Mouse (Mus musculus) kidney, adult 11 months (tissue): ENCODE results near the gene Cys1.
"Not testable (repeated sequence)": the region's sequence is repeated elsewhere in the genome, so short reads cannot be mapped to it uniquely, and the experiment has no call there.

Experiments used
- DNase-seq: peaks from one replicate; pipeline ENCODE4 v3.0.0; 2022

The Cys1 gene

GRCm38 (mm10) chr12:24644125-24644571, 37.5 kb downstream of the Cys1 start:
- DNase-seq: no peak

GRCm38 (mm10) chr12:24642370-24642802, 39.2 kb downstream of the Cys1 start:
- peak; percentile 90 for DNase-seq

- DNase-seq: not testable (repeated sequence)
These were observed 42.8 kb downstream of the Cys1 start for GRCm38 (mm10) chr12:24638787-24639186.

- no peak for DNase-seq
These were observed 47.0 kb downstream of the Cys1 start for GRCm38 (mm10) chr12:24634648-24635047.

GRCm38 (mm10) chr12:24634212-24634611, 47.4 kb downstream of the Cys1 start:
- DNase-seq: no peak

GRCm38 (mm10) chr12:24633753-24634191, 47.8 kb downstream of the Cys1 start:
- no peak for DNase-seq

GRCm38 (mm10) chr12:24632404-24632803, 49.2 kb downstream of the Cys1 start:
- DNase-seq: no peak

GRCm38 (mm10) chr12:24630220-24630619, 51.4 kb downstream of the Cys1 start:
- no peak for DNase-seq

- DNase-seq: peak; percentile 28
These were observed 54.4 kb downstream of the Cys1 start for GRCm38 (mm10) chr12:24627215-24627614.

GRCm38 (mm10) chr12:24626401-24626800, 55.2 kb downstream of the Cys1 start:
- no peak for DNase-seq

- no peak for DNase-seq
These were observed 57.9 kb downstream of the Cys1 start for GRCm38 (mm10) chr12:24623486-24624251.

GRCm38 (mm10) chr12:24619436-24619835, 62.2 kb downstream of the Cys1 start:
- DNase-seq: no peak
